Mouse (Mus musculus): ENCODE measurements at regions not wholly inside any gene's neighbourhood (a gene's known extent, or its start where the extent isn't known, plus 50 kb on each side); places are given as distances from the start of the nearest gene placed in this dataset.
A peak's percentile ranks its signal among the peaks of the same experiment; 100 is the strongest.

GRCm38 (mm10) chr6:16514054-16514453 lies 384.2 kb downstream of the Tfec start:
- no peak overlapping the region for H3K27ac ChIP-seq (ENCODE audit: low read length)
- H3K4me1 ChIP-seq (ENCODE audit: control insufficient read depth, insufficient read depth, low read length): no peaks in the 10 kb centered on the region
- no peaks in the 10 kb centered on the region for H3K9me3 ChIP-seq (replicated peaks; ENCODE audit: control insufficient read depth, low read length)
- H3K27me3 ChIP-seq (ENCODE audit: control insufficient read depth, insufficient read depth, low read length): no peaks in the 10 kb centered on the region
- H3K4me2 ChIP-seq (ENCODE audit: low read depth, low read length): no peak overlapping the region
- WGBS: 38% methylated on average over 1 of the region's 1 CpGs
- H3K9ac ChIP-seq (ENCODE audit: low read length): no peak overlapping the region
- no peaks in the 10 kb centered on the region for H3K36me3 ChIP-seq (ENCODE audit: control insufficient read depth, insufficient read depth, low read length)
- no peak overlapping the region for H3K4me3 ChIP-seq (replicated peaks; ENCODE audit: low read length)
- ATAC-seq (ENCODE audit: insufficient read depth, low FRiP score): no peak

- ATAC-seq (ENCODE audit: insufficient read depth, low FRiP score): no peak
- no peak overlapping the region for H3K4me3 ChIP-seq (replicated peaks; ENCODE audit: low read length)
- no peaks in the 10 kb centered on the region for H3K27me3 ChIP-seq (ENCODE audit: control insufficient read depth, insufficient read depth, low read length)
- H3K36me3 ChIP-seq (ENCODE audit: control insufficient read depth, insufficient read depth, low read length): no peaks in the 10 kb centered on the region
- H3K27ac ChIP-seq (ENCODE audit: low read length): no peak overlapping the region
- no peak overlapping the region for H3K9ac ChIP-seq (ENCODE audit: low read length)
- H3K9me3 ChIP-seq (replicated peaks; ENCODE audit: control insufficient read depth, low read length): no peaks in the 10 kb centered on the region
- no peaks in the 10 kb centered on the region for H3K4me1 ChIP-seq (ENCODE audit: control insufficient read depth, insufficient read depth, low read length)
- no peak overlapping the region for H3K4me2 ChIP-seq (ENCODE audit: low read depth, low read length)
Observed at GRCm38 (mm10) chr6:16513541-16513940, 384.7 kb downstream of the Tfec start.

GRCm38 (mm10) chr6:16503836-16504235 lies 394.4 kb downstream of the Tfec start:
- no peak overlapping the region for H3K27ac ChIP-seq (ENCODE audit: low read length)
- no peaks in the 10 kb centered on the region for H3K27me3 ChIP-seq (ENCODE audit: control insufficient read depth, insufficient read depth, low read length)
- no peak for ATAC-seq (ENCODE audit: insufficient read depth, low FRiP score)
- H3K9me3 ChIP-seq (replicated peaks; ENCODE audit: control insufficient read depth, low read length): no peaks in the 10 kb centered on the region
- no peak overlapping the region for H3K4me3 ChIP-seq (replicated peaks; ENCODE audit: low read length)
- WGBS: 81% methylated on average over 4 of the region's 4 CpGs
- no peak overlapping the region for H3K4me2 ChIP-seq (ENCODE audit: low read depth, low read length)
- H3K36me3 ChIP-seq (ENCODE audit: control insufficient read depth, insufficient read depth, low read length): no peaks in the 10 kb centered on the region
- H3K9ac ChIP-seq (ENCODE audit: low read length): no peak overlapping the region
- H3K4me1 ChIP-seq (ENCODE audit: control insufficient read depth, insufficient read depth, low read length): no peaks in the 10 kb centered on the region

- ATAC-seq (ENCODE audit: insufficient read depth, low FRiP score): no peak
- WGBS: 54% methylated on average over 8 of the region's 8 CpGs
- no peaks in the 10 kb centered on the region for H3K4me1 ChIP-seq (ENCODE audit: control insufficient read depth, insufficient read depth, low read length)
- H3K4me2 ChIP-seq (ENCODE audit: low read depth, low read length): peak overlapping the region; percentile 24; the same call in 1 of the 2 replicates
- H3K4me3 ChIP-seq (replicated peaks; ENCODE audit: low read length): no peak overlapping the region
- H3K27me3 ChIP-seq (ENCODE audit: control insufficient read depth, insufficient read depth, low read length): no peaks in the 10 kb centered on the region
- no peaks in the 10 kb centered on the region for H3K9me3 ChIP-seq (replicated peaks; ENCODE audit: control insufficient read depth, low read length)
- no peaks in the 10 kb centered on the region for H3K36me3 ChIP-seq (ENCODE audit: control insufficient read depth, insufficient read depth, low read length)
- H3K27ac ChIP-seq (ENCODE audit: low read length): peak overlapping the region; percentile 15
- H3K9ac ChIP-seq (ENCODE audit: low read length): no peak overlapping the region
Observed at GRCm38 (mm10) chr6:16487015-16487630, 411.1 kb downstream of the Tfec start.

- H3K9me3 ChIP-seq (replicated peaks; ENCODE audit: control insufficient read depth, low read length): no peaks in the 10 kb centered on the region
- no peaks in the 10 kb centered on the region for H3K36me3 ChIP-seq (ENCODE audit: control insufficient read depth, insufficient read depth, low read length)
- no peak for ATAC-seq (ENCODE audit: insufficient read depth, low FRiP score)
- no peaks in the 10 kb centered on the region for H3K4me1 ChIP-seq (ENCODE audit: control insufficient read depth, insufficient read depth, low read length)
- H3K4me2 ChIP-seq (ENCODE audit: low read depth, low read length): no peak overlapping the region
- no peak overlapping the region for H3K27ac ChIP-seq (ENCODE audit: low read length)
- H3K27me3 ChIP-seq (ENCODE audit: control insufficient read depth, insufficient read depth, low read length): no peaks in the 10 kb centered on the region
- 80% methylated on average over 5 of the region's 5 CpGs for WGBS
- H3K9ac ChIP-seq (ENCODE audit: low read length): no peak overlapping the region
- H3K4me3 ChIP-seq (replicated peaks; ENCODE audit: low read length): no peak overlapping the region
Observed at GRCm38 (mm10) chr6:16483295-16483694, 414.9 kb downstream of the Tfec start.

- H3K9me3 ChIP-seq (replicated peaks; ENCODE audit: control insufficient read depth, low read length): no peaks in the 10 kb centered on the region
- H3K4me1 ChIP-seq (ENCODE audit: control insufficient read depth, insufficient read depth, low read length): no peaks in the 10 kb centered on the region
- no peak overlapping the region for H3K4me3 ChIP-seq (replicated peaks; ENCODE audit: low read length)
- no peak overlapping the region for H3K4me2 ChIP-seq (ENCODE audit: low read depth, low read length)
- H3K9ac ChIP-seq (ENCODE audit: low read length): no peak overlapping the region
- no peaks in the 10 kb centered on the region for H3K27me3 ChIP-seq (ENCODE audit: control insufficient read depth, insufficient read depth, low read length)
- WGBS: 78% methylated on average over 3 of the region's 3 CpGs
- no peak for ATAC-seq (ENCODE audit: insufficient read depth, low FRiP score)
- no peaks in the 10 kb centered on the region for H3K36me3 ChIP-seq (ENCODE audit: control insufficient read depth, insufficient read depth, low read length)
- no peak overlapping the region for H3K27ac ChIP-seq (ENCODE audit: low read length)
Observed at GRCm38 (mm10) chr6:16468693-16469375, 429.4 kb downstream of the Tfec start.

GRCm38 (mm10) chr6:16458279-16458678 lies 440.0 kb downstream of the Tfec start:
- 85% methylated on average over 3 of the region's 3 CpGs for WGBS
- Histone ChIP-seq H3K4me2 (ENCODE audit: low read depth, low read length) (no peak overlapping the region), H3K9ac (ENCODE audit: low read length) (no peak overlapping the region), H3K27me3 (ENCODE audit: control insufficient read depth, insufficient read depth, low read length) (no peaks in the 10 kb centered on the region), H3K4me1 (ENCODE audit: control insufficient read depth, insufficient read depth, low read length) (no peaks in the 10 kb centered on the region), H3K4me3 (replicated peaks; ENCODE audit: low read length) (no peak overlapping the region), H3K27ac (ENCODE audit: low read length) (no peak overlapping the region), H3K36me3 (ENCODE audit: control insufficient read depth, insufficient read depth, low read length) (no peaks in the 10 kb centered on the region), H3K9me3 (replicated peaks; ENCODE audit: control insufficient read depth, low read length) (no peaks in the 10 kb centered on the region)
- ATAC-seq (ENCODE audit: insufficient read depth, low FRiP score): no peak

Data from stomach, embryonic 16.5 days (tissue).